Mouse (Mus musculus) bone marrow macrophage, adult 2 months (primary cell): ENCODE results near the gene Patj.

Source experiments
- CTCF ChIP-seq: IDR thresholded peaks from 2 replicates; pipeline ENCODE4 v1.5.1; 2012; ENCODE audit warnings: low read depth, mild to moderate bottlenecking, low read length, moderate library complexity
- POLR2A ChIP-seq: IDR thresholded peaks from 2 replicates; pipeline ENCODE4 v1.6.1; 2012; ENCODE audit warnings: mild to moderate bottlenecking, low read depth, low read length, borderline replicate concordance

GRCm38 (mm10) chr4:98546456-98547176 is 151.0 kb downstream of the Patj start:
- TF ChIP-seq CTCF (no peak), POLR2A (no peak)
